Mouse (Mus musculus): ENCODE measurements around the gene Gm10097. TPM values are rescaled to one million over a fixed set of nuclear protein-coding genes. Genes with fewer than 3 reads are reported as not detected.

Gene Gm10097
- total RNA-seq (2014; rRNA removed) (not detected in 2 replicates), polyA plus RNA-seq (2015; fragmentation: Nextera tagmentation; extraction: Ambion mirVana) (0.10 TPM in 1 of 2 replicates, not detected in the other)

- Histone ChIP-seq H3K4me2 (ENCODE audit: low read depth, low read length, poor library complexity, severe bottlenecking) (no peak within 1 kb of the TSS), H3K9ac (replicated peaks; ENCODE audit: low read length, poor library complexity, severe bottlenecking) (no peak within 1 kb of the TSS), H3K4me3 (ENCODE audit: low read depth, low read length) (no peak within 1 kb of the TSS), H3K36me3 (ENCODE audit: insufficient read depth, low read length) (peaks cover 9% of the 10 kb centered on the region), H3K27ac (ENCODE audit: low read depth, low read length) (no peak within 1 kb of the TSS), H3K27me3 (ENCODE audit: insufficient read depth, low read length) (no peaks in the 10 kb centered on the region), H3K4me1 (ENCODE audit: insufficient read depth, low read length) (no peaks in the 10 kb centered on the region), H3K9me3 (ENCODE audit: low read length) (no peaks in the 10 kb centered on the region)
- no peak for DNase-seq (ENCODE audit: low spot score)
- no peak for TF ChIP-seq CTCF (IDR thresholded peaks at IDR 0.05)
- 83% methylated on average over 14 of the region's 14 CpGs for WGBS
- ATAC-seq (ENCODE audit: low FRiP score), result no peak
Observed at GRCm38 (mm10) chr10:5068676-5069265, at the start of gene Gm10097. Gene Gm10097 (plus strand): TSS chr10:5069192.

GRCm38 (mm10) chr10:5025906-5026305, 43.1 kb upstream of the Gm10097 start:
- H3K9me3 ChIP-seq (ENCODE audit: low read length), result no peaks in the 10 kb centered on the region
- H3K27me3 ChIP-seq (ENCODE audit: insufficient read depth, low read length), result no peaks in the 10 kb centered on the region
- ATAC-seq (ENCODE audit: low FRiP score), result no peak
- H3K27ac ChIP-seq (ENCODE audit: low read depth, low read length), result no peak overlapping the region
- H3K4me2 ChIP-seq (ENCODE audit: low read depth, low read length, poor library complexity, severe bottlenecking), result no peak overlapping the region
- H3K4me1 ChIP-seq (ENCODE audit: insufficient read depth, low read length), result no peaks in the 10 kb centered on the region
- WGBS, result 95% methylated on average over 4 of the region's 4 CpGs
- no peak overlapping the region for H3K4me3 ChIP-seq (ENCODE audit: low read depth, low read length)
- no peak for TF ChIP-seq CTCF (IDR thresholded peaks at IDR 0.05)
- DNase-seq (ENCODE audit: low spot score), result no peak
- H3K9ac ChIP-seq (replicated peaks; ENCODE audit: low read length, poor library complexity, severe bottlenecking), result no peak overlapping the region
- peaks cover 14% of the 10 kb centered on the region for H3K36me3 ChIP-seq (ENCODE audit: insufficient read depth, low read length)

- no peak overlapping the region for H3K4me3 ChIP-seq (ENCODE audit: low read depth, low read length)
- no peak overlapping the region for H3K9ac ChIP-seq (replicated peaks; ENCODE audit: low read length, poor library complexity, severe bottlenecking)
- ATAC-seq (ENCODE audit: low FRiP score) (no peak), DNase-seq (ENCODE audit: low spot score) (no peak)
- H3K4me2 ChIP-seq (ENCODE audit: low read depth, low read length, poor library complexity, severe bottlenecking), result no peak overlapping the region
- WGBS, result 83% methylated on average over 1 of the region's 1 CpGs
- H3K4me1 ChIP-seq (ENCODE audit: insufficient read depth, low read length), result no peaks in the 10 kb centered on the region
- TF ChIP-seq CTCF (IDR thresholded peaks at IDR 0.05), result no peak
- no peaks in the 10 kb centered on the region for H3K9me3 ChIP-seq (ENCODE audit: low read length)
- no peaks in the 10 kb centered on the region for H3K27me3 ChIP-seq (ENCODE audit: insufficient read depth, low read length)
- H3K36me3 ChIP-seq (ENCODE audit: insufficient read depth, low read length), result peaks cover 16% of the 10 kb centered on the region
- H3K27ac ChIP-seq (ENCODE audit: low read depth, low read length), result no peak overlapping the region
Observed at GRCm38 (mm10) chr10:5027208-5027607, 41.8 kb upstream of the Gm10097 start.

GRCm38 (mm10) chr10:5028301-5028700, 40.7 kb upstream of the Gm10097 start:
- no peak overlapping the region for H3K4me3 ChIP-seq (ENCODE audit: low read depth, low read length)
- H3K4me2 ChIP-seq (ENCODE audit: low read depth, low read length, poor library complexity, severe bottlenecking), result no peak overlapping the region
- no peak overlapping the region for H3K9ac ChIP-seq (replicated peaks; ENCODE audit: low read length, poor library complexity, severe bottlenecking)
- H3K4me1 ChIP-seq (ENCODE audit: insufficient read depth, low read length), result no peaks in the 10 kb centered on the region
- WGBS, result 92% methylated on average over 9 of the region's 9 CpGs
- H3K27me3 ChIP-seq (ENCODE audit: insufficient read depth, low read length), result no peaks in the 10 kb centered on the region
- no peak overlapping the region for H3K27ac ChIP-seq (ENCODE audit: low read depth, low read length)
- DNase-seq (ENCODE audit: low spot score), result no peak
- no peaks in the 10 kb centered on the region for H3K9me3 ChIP-seq (ENCODE audit: low read length)
- no peak for TF ChIP-seq CTCF (IDR thresholded peaks at IDR 0.05)
- no peak for ATAC-seq (ENCODE audit: low FRiP score)
- H3K36me3 ChIP-seq (ENCODE audit: insufficient read depth, low read length), result peaks cover 19% of the 10 kb centered on the region

DNA sequence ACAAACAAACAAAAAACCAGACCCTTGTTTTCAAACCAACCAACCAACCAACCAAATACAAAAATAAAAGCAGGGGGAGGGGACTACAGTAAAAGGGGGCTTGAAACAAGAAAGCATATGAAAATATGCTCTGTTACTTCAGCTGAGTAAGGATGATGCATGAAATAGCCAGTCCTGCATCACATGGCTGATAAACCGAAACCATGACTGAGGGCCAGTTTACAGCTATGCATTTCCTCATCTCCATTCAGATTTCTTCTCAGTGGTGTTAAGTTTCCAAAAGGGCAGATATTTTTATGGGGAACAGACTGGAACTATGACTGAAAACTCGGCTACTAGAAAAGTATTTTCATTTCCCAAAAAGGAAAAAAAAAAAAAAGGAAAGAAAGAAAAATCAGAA, 39.8 kb upstream of the Gm10097 start:
- Histone ChIP-seq H3K4me2 (ENCODE audit: low read depth, low read length, poor library complexity, severe bottlenecking) (no peak overlapping the region), H3K4me3 (ENCODE audit: low read depth, low read length) (no peak overlapping the region), H3K27me3 (ENCODE audit: insufficient read depth, low read length) (no peaks in the 10 kb centered on the region), H3K27ac (ENCODE audit: low read depth, low read length) (no peak overlapping the region), H3K36me3 (ENCODE audit: insufficient read depth, low read length) (peaks cover 19% of the 10 kb centered on the region), H3K9me3 (ENCODE audit: low read length) (no peaks in the 10 kb centered on the region), H3K4me1 (ENCODE audit: insufficient read depth, low read length) (no peaks in the 10 kb centered on the region), H3K9ac (replicated peaks; ENCODE audit: low read length, poor library complexity, severe bottlenecking) (no peak overlapping the region)
- ATAC-seq (ENCODE audit: low FRiP score) (no peak), DNase-seq (ENCODE audit: low spot score) (no peak)
- WGBS, result 96% methylated on average over 2 of the region's 2 CpGs
- TF ChIP-seq CTCF (IDR thresholded peaks at IDR 0.05), result no peak

GRCm38 (mm10) chr10:5029883-5030282, 39.1 kb upstream of the Gm10097 start:
- no peak overlapping the region for H3K4me3 ChIP-seq (ENCODE audit: low read depth, low read length)
- no peak for DNase-seq (ENCODE audit: low spot score)
- no peak overlapping the region for H3K9ac ChIP-seq (replicated peaks; ENCODE audit: low read length, poor library complexity, severe bottlenecking)
- 100% methylated on average over 1 of the region's 1 CpGs for WGBS
- H3K4me1 ChIP-seq (ENCODE audit: insufficient read depth, low read length), result no peaks in the 10 kb centered on the region
- no peak for ATAC-seq (ENCODE audit: low FRiP score)
- peaks cover 19% of the 10 kb centered on the region for H3K36me3 ChIP-seq (ENCODE audit: insufficient read depth, low read length)
- no peak overlapping the region for H3K27ac ChIP-seq (ENCODE audit: low read depth, low read length)
- no peaks in the 10 kb centered on the region for H3K9me3 ChIP-seq (ENCODE audit: low read length)
- no peaks in the 10 kb centered on the region for H3K27me3 ChIP-seq (ENCODE audit: insufficient read depth, low read length)
- no peak overlapping the region for H3K4me2 ChIP-seq (ENCODE audit: low read depth, low read length, poor library complexity, severe bottlenecking)
- no peak for TF ChIP-seq CTCF (IDR thresholded peaks at IDR 0.05)

All from midbrain, postnatal 0 days (tissue).